Mouse (Mus musculus) right cerebral cortex, adult 2 months (tissue): ENCODE data around the gene Zfp524.
A peak's percentile ranks its signal among the peaks of the same experiment; 100 is the strongest.
"Not testable (repeated sequence)": the region's sequence is repeated elsewhere in the genome, so short reads cannot be mapped to it uniquely, and the experiment has no call there.

Experiments
- DNase-seq, 2 experiments: peaks; one replicate each; pipeline ENCODE4 v3.0.0; 2021 to 2022; ENCODE audit warnings: low spot score in 2 of 2

Gene Zfp524

DNA sequence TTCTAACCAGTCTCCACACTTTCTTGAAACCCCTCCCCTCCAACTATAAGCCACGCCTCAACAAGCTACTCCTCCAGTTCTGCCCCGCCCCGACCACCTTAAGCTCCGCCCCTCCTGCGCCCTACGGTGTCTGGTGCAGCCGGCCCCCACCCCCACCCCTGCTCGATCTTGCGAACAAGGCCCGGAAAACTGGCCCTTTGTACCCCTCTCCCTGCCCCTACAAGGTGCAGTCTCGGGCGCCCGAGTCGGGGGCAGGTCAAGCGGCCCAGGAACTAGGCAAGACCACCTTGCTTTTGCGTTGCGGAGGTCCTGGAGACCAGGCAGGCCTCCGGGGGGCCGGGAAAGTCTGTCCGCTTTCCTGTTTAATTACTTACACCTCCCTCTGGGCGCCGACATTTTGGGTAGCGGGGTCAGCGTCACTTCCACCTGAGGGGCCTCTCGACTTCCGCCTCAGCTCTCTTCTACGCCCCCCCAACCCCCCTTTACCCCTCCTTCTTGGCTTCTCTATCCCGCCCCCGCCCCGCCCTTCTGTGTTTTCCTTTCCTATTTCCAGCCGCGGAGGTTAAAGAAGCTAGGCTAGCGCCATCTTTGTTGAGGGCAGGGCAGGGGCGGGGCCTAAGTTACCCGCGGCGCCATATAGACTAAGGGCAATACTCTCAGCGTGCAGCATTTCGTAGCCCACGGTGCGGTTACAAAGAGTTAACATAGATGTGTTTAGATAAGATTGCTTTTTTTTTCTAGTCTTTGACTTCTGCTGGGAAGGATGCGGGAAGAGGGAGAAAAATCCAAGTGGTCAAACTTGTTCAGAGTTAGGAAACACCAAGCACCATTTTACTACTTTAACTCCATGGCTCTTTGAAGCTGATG, at the start of gene Zfp524, which contains the start of gene Fiz1:
Gene Zfp524 (plus strand): TSS at position 165 of the 867 bp plus-strand sequence.
Gene Fiz1 (minus strand): TSS at position 447 of the 867 bp plus-strand sequence.
- DNase-seq, result peak; percentile 97 to 99

DNA sequence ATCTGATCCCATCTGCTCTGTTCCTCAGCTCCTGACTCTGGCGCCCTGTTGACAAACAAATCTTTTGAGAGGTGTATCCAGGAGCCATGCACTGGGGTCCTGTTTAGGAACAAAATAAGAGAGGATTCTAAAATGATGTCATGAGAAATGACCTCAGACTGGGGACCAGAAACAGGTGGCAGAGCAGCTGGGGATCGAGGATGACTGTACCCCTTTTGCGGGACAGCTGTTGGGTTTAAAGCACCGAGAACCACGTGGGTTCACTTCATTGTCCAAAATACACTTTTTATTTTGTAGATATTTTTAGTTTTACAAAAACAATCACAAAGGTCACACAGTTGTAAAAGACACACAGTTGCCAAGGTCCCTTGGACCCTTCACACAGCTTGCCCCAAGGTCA, 49.2 kb upstream of the Zfp524 start:
- DNase-seq, result no peak

DNA sequence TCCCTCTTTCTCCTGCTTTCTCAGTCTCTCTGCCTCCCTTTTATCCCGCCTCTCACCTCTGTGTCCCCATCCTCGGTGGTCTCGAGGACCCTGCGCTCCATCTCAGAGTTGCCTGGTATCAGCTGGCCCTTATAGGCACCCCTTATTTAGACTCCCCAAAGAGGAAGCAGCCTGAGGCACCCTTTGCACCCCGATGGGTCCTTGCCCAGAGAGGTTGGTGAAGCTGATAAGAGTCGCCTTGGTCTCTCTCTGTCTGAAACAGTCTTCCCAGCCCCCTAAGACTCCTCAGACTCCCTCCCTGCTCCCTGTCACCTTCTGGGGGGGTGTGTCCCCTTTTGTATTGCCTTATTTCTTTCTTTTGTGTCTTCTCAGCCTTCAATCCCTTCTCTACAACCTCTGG, 43.1 kb upstream of the Zfp524 start, which contains the start of gene Sbk3:
Gene Sbk3 (minus strand): TSS at position 101 of the 400 bp plus-strand sequence.
- no peak for DNase-seq

DNA sequence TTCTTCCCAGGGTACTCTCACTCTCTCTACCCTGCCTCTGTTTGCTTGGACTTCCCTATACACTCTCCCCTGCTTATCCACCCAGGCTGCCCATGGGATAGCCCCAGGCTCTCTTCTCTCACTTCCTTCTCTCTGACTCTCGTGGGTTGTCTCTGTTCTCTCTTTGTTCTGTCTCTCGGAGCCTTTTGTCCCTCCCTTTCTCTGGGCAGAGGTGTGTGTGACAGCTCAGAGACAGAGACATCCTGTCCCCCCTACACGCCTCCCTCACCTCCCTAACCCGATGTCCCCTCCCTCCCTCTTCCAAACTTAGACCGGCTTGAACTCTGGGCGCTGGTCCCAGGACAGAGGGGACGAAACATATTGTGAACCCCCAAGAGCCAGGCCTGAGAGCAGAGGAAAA, 42.5 kb upstream of the Zfp524 start:
- no peak for DNase-seq

DNA sequence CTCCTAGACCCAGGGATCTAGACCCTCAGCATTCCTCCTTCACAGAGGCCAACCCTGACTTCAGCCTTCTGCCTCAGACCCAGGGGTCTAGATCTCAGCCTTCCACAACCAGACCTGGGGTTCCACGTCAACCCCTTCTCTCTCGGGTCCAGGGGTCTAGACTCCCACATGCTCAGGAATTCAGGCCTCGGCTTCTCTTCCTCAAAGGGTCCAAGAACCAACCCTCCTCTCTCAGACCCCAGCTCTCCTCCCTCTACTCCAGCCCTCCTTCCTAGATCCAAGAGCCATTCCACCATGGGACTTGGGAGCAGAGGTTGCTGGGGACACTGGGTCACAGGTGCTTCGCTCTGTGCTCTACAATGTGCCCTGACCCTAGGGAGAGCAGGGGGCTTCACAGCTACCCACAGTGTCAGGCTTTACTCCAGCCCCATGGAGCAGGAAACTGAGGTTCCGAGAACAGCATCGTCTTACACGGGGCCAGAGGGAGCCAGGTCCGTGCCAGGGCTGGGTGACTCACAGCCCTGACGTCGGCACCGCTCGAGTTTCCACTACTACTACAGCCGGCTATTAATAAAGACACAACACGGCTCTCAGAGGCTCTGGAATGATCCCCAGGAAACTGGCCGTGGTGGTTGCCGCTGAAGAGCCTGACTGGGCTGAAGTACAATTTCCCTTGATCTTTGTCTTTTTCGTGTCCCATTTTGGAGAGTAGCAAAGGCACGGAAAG, 41.7 kb upstream of the Zfp524 start:
- DNase-seq, result no peak

DNA sequence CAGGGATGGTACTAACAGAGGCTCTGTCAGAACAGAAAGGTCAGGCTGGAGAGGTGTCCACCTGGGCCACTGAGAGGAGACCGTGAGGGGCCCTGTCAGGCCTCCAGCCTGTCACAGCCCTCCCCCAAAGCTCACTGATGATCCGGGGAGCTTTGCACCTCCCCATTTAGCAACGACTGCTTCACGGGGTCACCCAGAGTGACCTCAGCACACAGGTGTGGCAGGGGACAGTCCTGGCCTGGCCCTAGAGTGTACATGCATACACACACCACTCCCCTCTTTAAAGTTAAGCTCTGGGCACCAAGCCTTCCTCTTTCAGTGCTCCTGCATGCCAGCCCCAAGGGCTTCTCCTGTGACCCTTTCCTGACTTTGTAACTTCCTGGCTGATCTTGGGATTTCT, 38.8 kb upstream of the Zfp524 start:
- DNase-seq, result no peak

DNA sequence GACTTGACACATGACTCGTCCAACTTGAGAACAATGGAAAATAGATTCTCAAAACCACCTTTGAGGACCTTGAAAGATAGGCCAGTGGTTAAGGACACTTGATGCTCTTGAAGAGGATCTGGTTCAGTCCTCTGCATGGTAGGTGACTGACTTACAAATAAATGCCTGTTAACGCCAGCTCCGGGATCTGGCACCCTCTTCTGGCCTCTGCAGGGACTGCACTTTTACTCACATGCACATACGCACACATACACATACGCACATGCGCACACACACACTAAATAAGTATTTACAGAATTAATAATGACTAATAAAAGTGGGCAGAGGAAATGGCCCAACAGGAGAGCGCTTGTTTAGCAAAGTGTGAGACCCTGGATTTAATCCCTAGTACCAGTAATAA, 37.4 kb upstream of the Zfp524 start:
- DNase-seq, result no peak

DNA sequence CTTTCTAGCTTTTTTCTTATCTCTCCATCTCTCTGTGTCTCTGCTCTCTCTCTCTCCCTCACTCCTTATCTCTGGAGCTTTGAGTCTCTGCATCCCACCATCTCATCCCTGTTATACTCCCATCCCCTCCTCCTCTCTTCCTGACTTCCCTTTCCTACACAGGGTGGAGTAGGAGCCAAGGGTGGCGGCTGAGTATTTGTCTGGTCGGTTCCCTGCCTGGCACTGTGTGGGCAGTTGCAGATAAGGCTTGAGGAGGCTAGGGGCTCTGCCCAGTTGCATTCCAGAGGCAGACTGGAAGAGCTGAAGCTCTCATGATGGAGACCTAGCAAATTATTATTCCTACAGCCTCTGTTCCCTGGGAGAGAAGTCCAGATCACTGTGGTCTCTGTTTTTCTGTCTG, 26.0 kb upstream of the Zfp524 start:
- DNase-seq, result no peak

DNA sequence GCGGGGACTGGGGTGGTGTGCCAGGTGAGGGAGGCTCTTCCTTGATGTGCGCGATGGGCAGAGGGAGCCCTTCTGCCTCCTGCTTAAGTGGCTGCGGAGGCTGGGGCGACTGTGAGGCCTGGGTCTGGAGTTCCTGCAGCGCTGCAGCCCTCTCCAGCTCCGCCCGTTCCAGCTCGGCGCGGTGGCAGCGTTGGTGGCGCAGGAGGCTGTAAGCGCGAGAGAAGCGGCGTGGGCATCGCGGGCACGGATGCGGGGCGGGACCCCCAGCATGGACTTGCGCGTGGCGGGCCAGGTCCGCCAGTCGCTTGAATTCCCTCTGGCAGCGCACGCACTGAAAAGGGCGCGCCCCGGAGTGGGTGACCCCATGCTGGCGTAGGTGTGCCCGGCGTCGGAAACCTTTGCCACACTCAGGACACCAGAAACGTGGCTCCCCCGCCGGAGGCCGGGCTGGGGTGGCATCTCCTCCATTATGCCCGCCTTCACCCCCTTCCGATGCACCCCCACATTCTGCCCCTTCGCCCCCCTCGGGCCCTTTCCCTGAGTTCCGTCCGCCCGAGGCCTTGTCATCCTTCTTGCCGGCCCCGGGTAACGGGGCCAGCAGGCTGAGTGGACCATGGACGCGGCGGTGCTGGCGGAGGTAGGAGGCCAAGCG, 20.7 kb upstream of the Zfp524 start:
- DNase-seq, result no peak

DNA sequence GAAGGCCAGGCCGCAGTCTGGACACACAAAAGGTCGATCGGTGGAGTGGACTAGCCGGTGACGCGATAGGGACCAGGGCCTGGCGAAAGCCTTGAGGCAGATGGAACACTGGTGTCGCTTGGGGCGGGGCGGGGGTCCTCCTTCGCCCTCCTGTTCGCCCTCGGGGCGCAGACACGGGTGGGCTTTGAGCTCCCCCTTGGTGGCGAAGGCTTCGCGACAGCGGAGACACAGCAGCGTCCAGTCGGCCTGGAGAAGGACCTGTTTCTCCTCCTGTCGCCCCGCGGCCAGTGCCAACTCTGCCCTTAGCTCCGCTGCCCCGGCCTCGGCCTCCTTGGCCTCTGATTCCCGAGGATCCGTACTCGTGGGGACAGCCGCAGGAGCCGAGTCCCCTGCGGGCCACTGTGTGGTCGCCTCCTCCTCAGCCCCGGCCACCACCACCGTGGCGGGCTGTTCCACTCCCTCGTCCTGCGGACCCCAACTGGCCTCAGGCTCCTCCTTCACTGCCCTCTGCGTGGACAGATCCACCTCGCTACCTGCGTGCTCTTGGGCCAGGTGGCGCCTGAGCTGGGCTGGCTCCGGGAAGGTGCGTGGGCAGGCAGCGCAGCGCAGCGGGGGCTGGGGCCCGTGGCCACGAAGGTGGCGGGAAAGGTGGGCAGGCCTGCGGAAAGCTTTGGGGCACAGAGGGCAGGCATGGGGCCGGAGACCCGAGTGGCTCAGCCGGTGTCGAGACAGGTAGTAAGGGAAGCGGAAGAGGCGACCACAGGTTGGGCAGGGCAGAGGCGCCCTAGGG, 20.0 kb upstream of the Zfp524 start:
- no peak for DNase-seq

DNA sequence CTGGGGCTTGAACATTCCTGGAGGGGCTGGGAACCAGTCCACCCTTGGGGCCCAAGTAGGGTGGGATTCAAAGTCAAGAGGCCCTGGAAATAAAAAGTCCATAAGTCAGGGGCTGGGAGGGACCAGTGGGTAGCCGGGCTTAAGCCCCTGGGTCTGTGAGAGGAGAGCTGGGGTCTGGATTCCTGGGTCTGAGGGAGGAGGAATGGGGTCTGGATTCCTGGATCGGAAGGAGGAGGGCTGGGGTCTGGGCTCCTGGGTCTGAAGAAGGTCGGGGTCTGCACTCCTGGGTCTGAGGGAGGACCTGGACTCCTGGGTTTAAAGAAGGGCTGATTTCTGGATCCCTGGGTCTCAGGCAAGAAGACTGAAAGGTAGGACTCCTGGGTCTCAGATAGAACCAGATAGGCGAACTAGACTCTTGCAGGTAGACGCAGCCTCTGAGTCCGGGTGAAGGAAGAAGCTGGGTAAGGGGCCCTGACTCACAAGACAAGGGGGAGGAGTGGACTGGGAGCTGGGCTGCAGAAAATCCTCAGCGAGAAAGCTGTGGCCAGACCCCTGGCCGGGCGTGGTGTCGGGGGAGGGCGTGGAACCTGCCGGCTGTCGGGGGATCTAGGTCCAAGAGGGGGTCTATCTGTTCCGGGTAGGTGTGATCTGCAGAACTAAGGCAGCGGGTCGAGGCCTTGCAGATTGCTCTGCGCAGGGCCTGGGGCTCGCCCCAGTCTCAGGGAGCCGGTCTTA, 18.8 kb upstream of the Zfp524 start:
- DNase-seq, result no peak

DNA sequence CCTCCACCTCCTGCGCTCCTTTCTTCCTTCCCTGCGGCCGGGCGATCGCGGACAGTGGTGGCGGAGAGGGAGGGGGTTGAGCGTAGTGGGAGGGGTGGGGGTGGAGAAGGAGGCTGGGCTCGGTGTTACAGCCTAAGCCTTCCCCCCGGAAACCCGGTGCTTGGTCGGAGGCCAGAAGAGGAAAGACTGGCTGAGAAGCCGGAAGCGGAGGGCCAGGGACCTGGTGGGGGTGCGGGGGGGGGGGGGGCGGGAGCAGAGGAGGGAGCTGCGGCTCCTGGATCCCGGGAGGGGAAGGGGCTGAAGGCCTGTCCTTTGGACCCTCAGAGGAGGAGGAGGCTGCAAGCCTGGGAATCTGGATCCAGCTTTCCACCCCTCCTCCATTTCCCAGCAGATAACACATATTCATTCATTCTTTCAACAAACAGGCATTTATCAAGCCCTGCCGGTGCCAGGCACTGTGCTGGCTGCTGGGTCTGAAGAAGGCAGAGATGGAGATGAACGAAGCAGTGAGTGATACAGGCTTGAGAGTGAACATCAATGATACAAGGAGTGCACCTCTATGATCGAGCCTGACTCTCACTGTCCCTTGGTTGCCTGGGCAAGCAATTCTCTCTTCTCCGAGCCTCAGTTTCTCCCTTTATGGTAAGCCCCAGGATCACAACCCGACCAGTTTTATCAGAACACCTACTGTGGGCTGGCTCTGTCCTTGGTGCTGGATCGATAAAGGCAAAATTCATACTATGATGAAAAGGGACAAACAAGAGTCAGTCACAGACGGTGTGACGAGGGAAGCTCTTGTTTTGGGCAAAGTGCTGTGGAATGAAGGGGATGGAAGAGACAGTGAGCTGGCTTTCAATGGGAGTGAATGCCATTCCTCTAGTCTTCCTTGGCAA, 18.0 kb upstream of the Zfp524 start, which contains the start of gene Zfp579:
Gene Zfp579 (minus strand): TSS at position 156 of the 893 bp plus-strand sequence.
- peak; percentile 89 to 93 for DNase-seq

DNA sequence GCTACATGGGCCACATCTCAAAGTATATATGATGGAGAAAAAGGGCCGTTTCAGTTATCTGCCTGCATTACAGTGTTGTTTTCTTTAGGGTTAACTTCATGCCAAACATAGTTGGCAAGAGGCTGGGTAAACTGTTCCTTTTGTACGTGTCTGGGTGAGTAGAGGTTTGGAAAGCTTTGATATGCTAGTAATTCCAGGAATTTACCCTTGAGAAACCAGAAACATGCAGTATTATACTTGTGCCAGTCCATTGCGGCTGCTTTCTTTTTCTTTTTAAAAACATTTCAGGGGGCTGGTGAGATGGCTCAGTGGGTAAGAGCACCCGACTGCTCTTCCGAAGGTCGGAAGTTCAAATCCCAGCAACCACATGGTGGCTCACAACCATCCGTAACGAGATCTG, 17.3 kb upstream of the Zfp524 start:
- DNase-seq, result no peak

DNA sequence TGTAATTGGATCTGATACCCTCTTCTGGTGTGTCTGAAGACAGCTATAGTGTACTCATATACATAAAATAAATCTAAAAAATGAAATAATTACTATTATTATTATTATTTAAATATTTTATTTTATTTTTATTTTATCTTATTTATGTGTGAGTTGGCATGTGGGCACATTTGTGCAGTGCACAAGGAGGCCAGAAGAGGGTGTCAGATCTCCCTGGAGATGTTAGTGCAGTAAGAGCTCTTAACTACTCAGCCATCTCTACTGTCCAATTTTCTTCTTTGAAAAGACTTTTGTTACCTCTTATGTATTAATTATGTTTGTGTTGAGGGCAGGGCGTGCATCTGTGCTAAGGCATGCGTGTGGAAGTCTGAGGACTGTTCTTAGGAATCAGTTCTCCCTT, 14.3 kb upstream of the Zfp524 start:
- DNase-seq, result no peak

DNA sequence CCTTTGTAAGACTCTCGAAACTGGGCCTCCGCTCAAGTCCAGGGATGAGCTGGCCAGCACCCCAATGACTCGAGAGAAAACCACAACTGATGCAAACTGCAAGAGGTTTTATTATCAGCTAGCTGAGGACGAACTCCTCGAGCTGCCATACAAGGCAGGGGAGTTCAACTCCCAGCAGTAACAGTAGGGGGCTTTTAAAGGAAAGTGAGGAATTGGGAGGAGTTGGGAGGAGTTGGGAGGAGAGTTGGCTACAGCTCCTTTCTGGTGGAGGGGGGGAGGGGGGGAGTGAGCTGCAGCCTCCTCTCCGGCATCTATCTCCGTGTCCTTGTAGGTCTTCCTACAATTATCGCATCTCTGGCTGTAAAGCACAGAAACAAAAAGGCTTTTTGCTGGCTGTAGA, 11.3 kb upstream of the Zfp524 start:
- not testable (repeated sequence) for DNase-seq

DNA sequence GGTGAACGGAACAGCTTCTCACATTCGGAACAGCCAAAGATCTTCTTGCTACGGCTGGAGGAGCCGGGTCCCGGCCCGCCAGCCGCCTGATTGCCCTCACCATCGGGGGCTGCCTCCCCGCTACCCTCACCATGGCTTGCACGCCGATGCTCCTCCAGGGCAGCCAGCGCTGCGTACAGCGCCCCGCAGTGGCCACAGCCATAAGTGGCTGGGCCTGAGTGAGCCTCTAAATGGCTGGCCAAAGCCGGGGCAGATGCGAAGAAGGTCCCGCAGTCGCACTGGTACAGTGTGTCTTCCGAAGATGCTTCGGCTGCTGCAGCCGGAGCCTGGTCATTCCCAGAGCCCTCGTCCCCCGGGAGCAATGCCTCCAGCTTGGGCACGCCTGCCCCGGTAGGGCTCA, 6.0 kb upstream of the Zfp524 start:
- DNase-seq, result no peak

DNA sequence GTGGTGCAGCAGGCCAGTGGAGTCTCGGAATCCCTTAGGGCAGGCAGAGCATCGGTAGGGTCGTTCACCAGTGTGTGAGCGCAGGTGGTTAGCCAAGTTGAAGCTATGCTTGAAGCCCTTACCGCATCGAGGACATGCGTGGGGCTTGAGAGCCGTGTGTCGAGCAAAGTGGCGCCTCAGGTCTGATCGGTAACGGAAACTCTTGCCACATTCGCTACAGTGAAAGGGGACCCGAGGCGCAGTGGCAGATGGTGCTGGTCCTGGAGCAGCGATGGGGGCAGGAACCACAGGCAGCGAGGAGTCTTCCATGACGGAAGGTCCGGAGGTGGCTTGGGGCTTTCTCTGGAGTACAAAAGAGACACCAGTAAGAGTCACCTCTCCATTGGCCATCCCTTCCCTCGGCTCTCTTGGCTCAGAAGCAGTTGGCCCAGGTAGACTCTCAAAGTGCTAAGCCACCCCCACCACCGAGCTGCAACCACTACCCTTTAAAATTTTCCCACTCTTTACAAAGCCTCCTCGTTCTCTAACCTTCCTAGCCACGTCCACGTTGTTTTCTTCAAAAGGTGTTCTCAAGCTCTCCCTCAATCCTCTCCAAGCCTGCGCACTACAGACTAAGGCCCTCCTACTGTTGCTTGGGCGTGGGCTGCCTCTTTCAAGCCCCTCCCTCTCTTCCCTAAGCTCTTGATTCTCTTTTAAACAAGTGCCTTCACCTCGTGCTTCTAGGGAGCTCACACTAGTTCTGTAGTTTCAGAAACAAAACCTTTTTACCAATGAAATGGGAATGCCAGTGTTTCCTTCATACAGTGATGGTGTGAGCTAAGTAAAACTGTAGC, 1.3 kb upstream of the Zfp524 start:
- no peak for DNase-seq

DNA sequence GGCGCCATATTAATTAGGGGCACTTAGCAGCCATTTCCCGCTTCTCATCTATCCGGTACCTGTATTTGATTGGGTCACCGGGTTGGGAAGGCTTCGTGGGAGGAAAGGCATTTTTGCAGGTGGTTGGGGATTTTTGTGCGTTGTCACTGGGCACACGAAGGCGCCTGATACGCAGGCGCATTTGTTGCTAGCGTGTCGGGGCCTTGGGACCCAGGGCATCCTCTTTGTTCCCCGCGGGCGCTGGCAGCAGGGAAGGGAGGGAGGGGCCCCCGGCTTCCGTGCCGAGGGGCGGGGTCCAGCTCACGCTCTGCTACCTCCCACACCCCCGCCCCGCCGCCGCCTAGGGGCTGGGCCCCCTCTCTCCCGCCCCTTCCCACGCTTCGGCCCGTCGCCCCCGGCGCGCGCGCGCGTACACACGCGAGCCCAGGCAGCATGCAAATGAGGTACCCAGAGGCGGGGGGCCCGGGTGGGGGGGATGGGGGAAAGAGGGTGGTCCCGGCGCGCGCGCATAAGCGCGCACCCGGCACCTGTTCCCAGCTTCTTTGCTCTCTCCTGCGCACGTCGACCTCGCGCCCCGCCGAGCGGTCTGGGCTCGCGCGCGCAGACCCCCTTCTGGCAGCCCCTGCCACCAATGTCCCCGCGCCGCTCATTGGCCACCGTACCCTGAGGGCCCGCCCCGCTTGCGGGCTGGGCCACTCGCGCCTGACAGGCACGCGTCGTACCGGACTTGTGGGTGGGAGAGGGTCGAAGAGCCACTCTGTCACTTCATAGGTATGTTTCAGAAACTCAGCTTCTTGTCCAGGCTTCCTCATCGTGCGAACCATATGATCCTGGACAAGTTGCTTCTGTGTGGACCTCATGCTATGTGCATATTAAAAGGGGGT, 1.1 kb downstream of the Zfp524 start, which contains the start of gene Gm44973:
Gene Gm44973 (plus strand): TSS at position 379 of the 884 bp plus-strand sequence.
- peak; percentile 85 to 93 for DNase-seq
